Mouse (Mus musculus) midbrain, embryonic 14.5 days (tissue): ENCODE measurements at regions not wholly inside any gene's neighbourhood (a gene's known extent, or its start where the extent isn't known, plus 50 kb on each side); places are given as distances from the start of the nearest gene placed in this dataset.

ENCODE experiments used
- ATAC-seq: fragments of 200-750 bp; cut with Nextera tagmentation; 2 replicates; pipeline ENCODE4 v1.8.0; 2017; ENCODE audit warnings: moderate number of reproducible peaks, moderate library complexity; ENCODE audit not compliant: low FRiP score, low TSS enrichment
- DNase-seq: peaks from one replicate; pipeline ENCODE4 v3.0.0-alpha.2; 2015
- H3K27ac ChIP-seq: fragments of 300-500 bp; sonication (generic); replicated peaks from 2 replicates; pipeline ENCODE4 v1.5.1; 2014; ENCODE audit warnings: mild to moderate bottlenecking, low read depth, low read length, moderate library complexity
- H3K27me3 ChIP-seq: fragments of 300-500 bp; sonication (generic); 2 replicates; pipeline ENCODE4 v1.6.1; 2014; ENCODE audit warnings: low read length, control low read depth, mixed read lengths; ENCODE audit not compliant: control insufficient read depth, insufficient read depth
- H3K36me3 ChIP-seq: fragments of 300-500 bp; sonication (generic); 2 replicates; pipeline ENCODE4 v1.6.1; 2014; ENCODE audit warnings: low read length, control low read depth; ENCODE audit not compliant: control insufficient read depth, insufficient read depth
- H3K4me1 ChIP-seq: fragments of 300-500 bp; sonication (generic); 2 replicates; pipeline ENCODE4 v1.6.1; 2014; ENCODE audit warnings: mild to moderate bottlenecking, antibody characterized with exemption, low read length, control low read depth; ENCODE audit not compliant: control insufficient read depth, insufficient read depth
- H3K4me2 ChIP-seq: fragments of 300-500 bp; sonication (generic); 2 replicates; pipeline ENCODE4 v1.6.1; 2014; ENCODE audit warnings: mild to moderate bottlenecking, low read length, moderate library complexity
- H3K4me3 ChIP-seq: fragments of 300-500 bp; sonication (generic); replicated peaks from 2 replicates; pipeline ENCODE4 v1.5.1; 2014; ENCODE audit warnings: low read depth, low read length
- H3K9ac ChIP-seq: fragments of 300-500 bp; sonication (generic); replicated peaks from 2 replicates; pipeline ENCODE4 v1.6.1; 2014; ENCODE audit warnings: mild to moderate bottlenecking, low read length, moderate library complexity
- H3K9me3 ChIP-seq: fragments of 300-500 bp; sonication (generic); 2 replicates; pipeline ENCODE4 v1.6.1; 2016; ENCODE audit warnings: low read length, control low read depth, mixed read lengths; ENCODE audit not compliant: control insufficient read depth
- WGBS: fragments of 180-500 bp; shearing (Covaris S2); extraction: QIAGEN DNeasy Blood & Tissue Kit; methylation state at CpG from one replicate; pipeline ENCODE4 v1.1.7; 2014; 5-methylcytosine and 5-hydroxymethylcytosine counted together

GRCm38 (mm10) chr5:100309807-100310165 lies 106.2 kb downstream of the Sec31a start:
- H3K4me2 ChIP-seq, result no peak overlapping the region
- DNase-seq (no peak), ATAC-seq (peak; percentile 43; the same call in 1 of the 2 replicates)
- WGBS, result 95% methylated on average over 2 of the region's 2 CpGs
- H3K9me3 ChIP-seq, result no peaks in the 10 kb centered on the region
- H3K4me1 ChIP-seq, result no peaks in the 10 kb centered on the region
- no peak overlapping the region for H3K9ac ChIP-seq
- H3K27ac ChIP-seq, result peak overlapping the region; percentile 45; the same call in 1 of the 2 replicates
- no peaks in the 10 kb centered on the region for H3K27me3 ChIP-seq
- H3K36me3 ChIP-seq, result no peaks in the 10 kb centered on the region
- H3K4me3 ChIP-seq, result no peak overlapping the region

DNA sequence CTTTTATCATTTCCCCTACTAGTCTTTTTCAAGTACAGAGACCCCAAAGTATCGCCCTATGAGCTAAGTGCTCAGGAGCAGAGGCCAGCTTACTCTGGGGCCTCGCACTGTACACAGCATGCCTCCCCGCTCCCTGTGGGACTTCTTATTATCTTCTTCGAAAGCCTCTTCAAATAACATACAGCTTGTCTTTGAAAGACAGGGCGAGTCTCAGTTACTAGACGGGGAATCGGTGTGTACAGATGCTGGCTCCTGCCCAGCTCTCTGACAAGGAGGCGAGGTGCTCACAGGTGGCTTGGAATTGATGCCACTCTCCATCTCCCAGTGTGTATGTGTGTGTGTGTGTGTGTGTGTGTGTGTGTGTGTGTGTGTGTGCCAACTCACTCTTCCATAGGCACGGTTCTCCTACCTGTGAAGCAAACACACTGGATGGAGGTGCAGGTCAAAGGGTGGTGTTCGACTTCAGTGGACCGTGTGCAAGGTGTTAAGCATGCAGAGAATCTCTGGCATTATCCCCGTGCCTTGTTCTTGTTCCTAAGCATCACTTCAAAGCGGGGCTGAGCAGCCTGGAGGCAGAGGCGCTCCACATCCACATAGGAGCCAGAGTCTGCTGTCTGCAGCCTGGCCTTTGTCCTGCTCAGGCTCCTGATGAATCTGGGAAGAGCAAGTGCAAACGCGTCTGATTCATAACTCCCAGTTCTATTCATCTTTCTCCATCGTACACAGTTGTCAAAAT lies 106.8 kb downstream of the Sec31a start:
- Histone ChIP-seq H3K4me2 (no peak overlapping the region), H3K4me3 (no peak overlapping the region), H3K27me3 (no peaks in the 10 kb centered on the region), H3K9ac (no peak overlapping the region), H3K9me3 (no peaks in the 10 kb centered on the region), H3K36me3 (no peaks in the 10 kb centered on the region), H3K4me1 (no peaks in the 10 kb centered on the region), H3K27ac (peak overlapping the region; percentile 45)
- 59% methylated on average over 17 of the region's 17 CpGs for WGBS
- DNase-seq, result peak; percentile 47
- ATAC-seq, result peak; percentile 50; the same call in 1 of the 2 replicates

DNA sequence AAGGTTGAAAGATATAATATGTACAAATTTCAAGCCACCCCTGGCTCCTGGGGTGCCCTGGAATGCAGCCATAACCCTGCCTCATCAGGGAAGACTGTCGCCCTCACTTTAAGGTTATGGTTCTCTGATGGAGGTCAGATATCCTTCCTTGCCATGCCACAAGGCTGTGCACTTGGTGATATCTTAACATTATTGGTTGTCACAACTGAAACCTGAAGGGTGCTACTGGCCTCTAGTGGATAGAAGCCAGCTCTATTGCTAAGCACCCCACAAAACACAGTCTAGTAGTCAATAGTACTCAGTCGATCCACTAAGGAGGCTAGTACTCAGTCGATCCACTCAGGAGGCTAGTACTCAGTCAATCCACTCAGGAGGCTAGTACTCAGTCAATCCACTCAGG lies 111.6 kb downstream of the Sec31a start:
- DNase-seq (peak; percentile 68), ATAC-seq (no peak)
- Histone ChIP-seq H3K9me3 (no peaks in the 10 kb centered on the region), H3K4me3 (no peak overlapping the region), H3K27me3 (no peaks in the 10 kb centered on the region), H3K4me1 (no peaks in the 10 kb centered on the region), H3K4me2 (no peak overlapping the region), H3K36me3 (no peaks in the 10 kb centered on the region), H3K27ac (no peak overlapping the region), H3K9ac (no peak overlapping the region)
- 77% methylated on average over 3 of the region's 3 CpGs for WGBS

DNA sequence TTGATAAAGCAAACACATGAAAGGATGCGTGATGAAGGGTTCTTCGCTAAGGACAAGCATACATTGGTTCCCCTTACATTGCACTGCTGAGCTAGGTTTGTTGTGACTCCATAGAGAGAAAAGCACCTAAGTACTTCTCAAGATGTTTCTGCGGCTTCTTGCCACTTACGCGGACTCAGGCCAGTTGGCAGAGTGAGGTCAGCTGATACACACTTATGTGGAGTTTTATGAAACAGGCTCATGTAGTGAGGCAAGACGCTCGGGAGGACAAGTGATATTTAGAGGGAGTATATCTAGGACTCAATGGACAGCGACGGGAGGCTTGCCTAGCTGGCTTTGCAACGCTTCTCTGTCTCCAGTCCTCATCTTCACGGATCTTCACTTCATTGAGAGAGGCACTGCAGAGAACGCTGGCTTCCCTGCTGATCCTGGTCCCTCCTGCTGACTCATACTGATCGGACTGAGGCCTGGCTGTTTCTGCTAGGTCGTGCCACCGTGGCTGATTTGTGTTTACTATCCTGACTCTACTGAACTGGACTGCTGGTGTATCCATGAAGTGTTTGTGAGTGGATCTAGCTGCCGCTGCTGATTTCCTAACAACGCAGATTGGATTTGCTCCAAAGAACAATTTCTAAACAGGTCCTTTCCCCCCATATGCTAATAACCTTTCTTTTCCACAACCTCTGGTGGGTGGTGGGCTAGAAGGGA lies 113.8 kb downstream of the Sec31a start:
- no peaks in the 10 kb centered on the region for H3K36me3 ChIP-seq
- H3K4me2 ChIP-seq, result no peak overlapping the region
- no peak overlapping the region for H3K27ac ChIP-seq
- no peaks in the 10 kb centered on the region for H3K27me3 ChIP-seq
- H3K9ac ChIP-seq, result no peak overlapping the region
- peaks cover 5% of the 10 kb centered on the region for H3K9me3 ChIP-seq
- ATAC-seq (no peak), DNase-seq (no peak)
- H3K4me3 ChIP-seq, result no peak overlapping the region
- H3K4me1 ChIP-seq, result no peaks in the 10 kb centered on the region
- WGBS, result 76% methylated on average over 17 of the region's 17 CpGs

DNA sequence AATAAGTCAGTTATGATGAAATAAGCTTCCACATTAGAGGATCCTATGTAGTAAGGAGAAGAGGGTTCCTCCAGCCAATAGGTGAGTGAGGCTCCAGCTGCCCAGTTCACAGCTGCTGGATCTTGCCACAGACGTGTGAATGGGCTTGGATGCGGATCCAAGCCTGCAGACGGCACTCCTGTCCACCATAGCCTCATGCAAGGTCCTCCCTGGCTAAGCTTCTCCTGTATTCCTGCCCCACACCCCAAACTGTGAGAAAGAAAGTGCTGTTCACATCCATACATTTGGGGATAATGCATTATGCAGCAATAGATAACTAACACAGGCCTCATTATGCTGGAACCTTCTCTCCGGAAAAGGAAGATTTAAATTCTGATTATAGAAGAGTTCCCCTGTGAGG lies 116.9 kb downstream of the Sec31a start:
- WGBS, result 91% methylated on average over 4 of the region's 4 CpGs
- Histone ChIP-seq H3K4me1 (no peaks in the 10 kb centered on the region), H3K36me3 (no peaks in the 10 kb centered on the region), H3K27ac (no peak overlapping the region), H3K4me2 (no peak overlapping the region), H3K27me3 (no peaks in the 10 kb centered on the region), H3K9me3 (peaks cover 5% of the 10 kb centered on the region), H3K4me3 (no peak overlapping the region), H3K9ac (no peak overlapping the region)
- ATAC-seq (no peak), DNase-seq (no peak)

- DNase-seq, result no peak
- Histone ChIP-seq H3K27me3 (no peaks in the 10 kb centered on the region), H3K27ac (no peak overlapping the region), H3K9ac (no peak overlapping the region), H3K4me1 (no peaks in the 10 kb centered on the region), H3K4me3 (no peak overlapping the region), H3K4me2 (no peak overlapping the region), H3K9me3 (peaks cover 5% of the 10 kb centered on the region), H3K36me3 (no peaks in the 10 kb centered on the region)
- no peak for ATAC-seq
- WGBS, result 87% methylated on average over 7 of the region's 7 CpGs
Measured at GRCm38 (mm10) chr5:100294189-100294588, 121.8 kb downstream of the Sec31a start.

- DNase-seq, result no peak
- Histone ChIP-seq H3K4me1 (no peaks in the 10 kb centered on the region), H3K36me3 (no peaks in the 10 kb centered on the region), H3K4me3 (no peak overlapping the region), H3K27ac (no peak overlapping the region), H3K27me3 (no peaks in the 10 kb centered on the region), H3K9me3 (no peaks in the 10 kb centered on the region), H3K4me2 (no peak overlapping the region), H3K9ac (no peak overlapping the region)
- no peak for ATAC-seq
- 92% methylated on average over 4 of the region's 4 CpGs for WGBS
Measured at GRCm38 (mm10) chr5:100280215-100280614, 120.6 kb upstream of the Tmem150c start.

DNA sequence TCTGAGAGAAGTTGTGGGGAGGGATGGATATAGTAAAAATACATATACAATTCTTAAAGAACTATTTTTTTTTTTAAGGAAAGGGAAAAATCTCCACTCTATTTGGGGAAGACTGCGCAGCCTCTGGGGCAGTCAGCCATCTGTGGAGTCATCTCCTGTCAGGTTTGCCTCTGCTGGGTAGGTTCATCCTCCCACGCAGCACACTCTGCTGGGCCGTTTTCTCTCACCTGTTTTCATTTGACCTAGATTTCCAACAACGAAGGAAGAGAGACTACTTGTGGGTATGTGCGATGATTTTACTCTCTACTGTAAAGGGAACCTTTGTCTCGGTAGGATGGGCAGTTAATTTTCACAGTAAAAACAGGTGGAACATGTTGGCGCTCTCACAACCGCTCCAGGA lies 119.9 kb upstream of the Tmem150c start:
- H3K27me3 ChIP-seq, result no peaks in the 10 kb centered on the region
- H3K9me3 ChIP-seq, result no peaks in the 10 kb centered on the region
- H3K9ac ChIP-seq, result no peak overlapping the region
- no peak overlapping the region for H3K4me3 ChIP-seq
- ATAC-seq, result no peak
- no peaks in the 10 kb centered on the region for H3K36me3 ChIP-seq
- no peak for DNase-seq
- H3K4me2 ChIP-seq, result no peak overlapping the region
- 97% methylated on average over 8 of the region's 8 CpGs for WGBS
- no peak overlapping the region for H3K27ac ChIP-seq
- no peaks in the 10 kb centered on the region for H3K4me1 ChIP-seq

DNA sequence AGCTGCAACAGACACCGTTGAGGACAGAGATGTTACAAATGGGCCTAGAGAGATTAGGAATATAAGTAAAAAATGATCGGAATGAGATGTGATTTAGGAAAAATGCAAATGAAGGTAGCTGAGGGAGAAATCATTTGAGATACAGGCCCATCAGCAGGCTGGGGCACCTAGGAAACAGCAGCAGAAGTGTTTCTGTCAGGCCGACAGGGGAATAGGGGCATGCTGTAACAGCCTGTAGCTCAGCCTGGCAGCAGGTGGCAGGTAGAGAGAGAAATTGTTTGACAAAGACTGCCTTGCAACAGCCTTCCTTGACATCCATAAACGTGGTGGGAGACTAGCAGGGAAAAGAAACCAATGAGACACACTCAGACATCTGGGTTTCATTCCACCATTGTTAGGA lies 115.1 kb upstream of the Tmem150c start:
- 56% methylated on average over 4 of the region's 4 CpGs for WGBS
- no peaks in the 10 kb centered on the region for H3K4me1 ChIP-seq
- ATAC-seq, result no peak
- no peak overlapping the region for H3K9ac ChIP-seq
- no peaks in the 10 kb centered on the region for H3K9me3 ChIP-seq
- H3K36me3 ChIP-seq, result no peaks in the 10 kb centered on the region
- no peak overlapping the region for H3K4me3 ChIP-seq
- no peaks in the 10 kb centered on the region for H3K27me3 ChIP-seq
- H3K4me2 ChIP-seq, result no peak overlapping the region
- H3K27ac ChIP-seq, result no peak overlapping the region
- DNase-seq, result no peak
